ENCODE assay signal across 10 mouse cellular contexts in the genomic region with DNA sequence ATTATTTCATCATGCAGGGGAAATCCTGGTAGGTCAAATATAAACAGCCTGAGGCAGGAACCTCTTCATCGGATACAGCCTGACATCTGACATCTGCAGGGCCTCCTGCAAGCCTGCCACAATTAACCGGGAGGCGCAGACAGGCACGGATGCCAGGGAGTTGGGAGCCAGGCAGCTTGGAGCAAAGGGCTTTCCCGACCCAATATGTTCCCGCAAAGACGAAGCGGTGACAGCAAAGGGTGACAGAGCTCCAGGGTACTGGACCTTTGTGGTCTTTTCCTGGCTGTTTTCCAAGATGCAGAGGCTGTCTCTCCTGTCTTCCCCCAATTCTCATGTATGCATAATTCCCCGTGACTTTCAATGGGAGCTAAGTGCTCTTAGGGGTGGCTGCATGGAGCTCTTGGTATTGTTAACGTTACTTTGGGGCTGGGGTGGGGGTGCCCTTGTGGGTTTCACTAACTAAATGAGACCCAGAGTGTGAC. TPM values are rescaled to one million over a fixed set of nuclear protein-coding genes. Genes with fewer than 3 reads are reported as not detected.
DNase-seq lines count a peak whose midpoint lies in the region; ATAC-seq lines count a peak whose summit lies in the region.
"Had no signal": no experiment of that assay in that cellular context is flagged by ENCODE, and none has a peak within 500 bp of the region (broad histone marks: within the 10 kb centered on the region; RNA-seq: fewer than 3 reads in every experiment).

No protein-coding gene starts in this region.

- no peak for DNase-seq in lung, postnatal 10 days
- DNase-seq in embryonic facial prominence, embryonic 14.5 days (ENCODE audit: low spot score): no peak
- peak; percentile 32 for DNase-seq in retina, embryonic 14.5 days (ENCODE audit: low spot score)
- no peak for DNase-seq in cerebellum, adult 11-12 months
- no peak for DNase-seq in adipocyte (ENCODE audit: low spot score)
- DNase-seq: adrenal gland, adult 2 months; lung, adult 2 months had no signal

- no peak overlapping the region for H3K4me3 ChIP-seq in lung, embryonic 16.5 days (ENCODE audit: low read length)
- H3K4me3 ChIP-seq in embryonic facial prominence, embryonic 14.5 days (ENCODE audit: low read depth, low read length): no peak overlapping the region
- H3K4me3 ChIP-seq in hindbrain, embryonic 16.5 days (ENCODE audit: low read length): no peak overlapping the region
- H3K4me3 ChIP-seq: limb, embryonic 12.5 days had no signal

- no peak overlapping the region for H3K9ac ChIP-seq in lung, embryonic 16.5 days (ENCODE audit: low read length)
- no peak overlapping the region for H3K9ac ChIP-seq in embryonic facial prominence, embryonic 14.5 days (ENCODE audit: low read depth, low read length)
- H3K9ac ChIP-seq in hindbrain, embryonic 16.5 days (ENCODE audit: low read depth, low read length): no peak overlapping the region
- H3K9ac ChIP-seq: limb, embryonic 12.5 days had no signal

- H3K27me3 ChIP-seq in lung, embryonic 16.5 days (ENCODE audit: control insufficient read depth, insufficient read depth, low read depth, low read length): no peaks in the 10 kb centered on the region
- no peaks in the 10 kb centered on the region for H3K27me3 ChIP-seq in embryonic facial prominence, embryonic 14.5 days (replicated peaks; ENCODE audit: control insufficient read depth, insufficient read depth, low read length)
- H3K27me3 ChIP-seq in hindbrain, embryonic 16.5 days (replicated peaks; ENCODE audit: control insufficient read depth, insufficient read depth, low read length): no peaks in the 10 kb centered on the region

- no peak overlapping the region for H3K4me2 ChIP-seq in lung, embryonic 16.5 days (ENCODE audit: low read depth, low read length)
- no peak overlapping the region for H3K4me2 ChIP-seq in embryonic facial prominence, embryonic 14.5 days (ENCODE audit: low read depth, low read length)
- H3K4me2 ChIP-seq in hindbrain, embryonic 16.5 days (ENCODE audit: low read length): no peak overlapping the region
- H3K4me2 ChIP-seq: limb, embryonic 12.5 days had no signal

- 0 out of 2 replicates have a peak, but pooled peaks have one; percentile 28 for ATAC-seq in lung, embryonic 16.5 days (ENCODE audit: low read depth)
- ATAC-seq in embryonic facial prominence, embryonic 14.5 days (ENCODE audit: low read depth): 0 out of 2 replicates have a peak, but pooled peaks have one; percentile 9
- ATAC-seq in hindbrain, embryonic 16.5 days: peak; percentile 70

- no peaks in the 10 kb centered on the region for H3K36me3 ChIP-seq in lung, embryonic 16.5 days (ENCODE audit: control insufficient read depth, insufficient read depth, low read length)
- H3K36me3 ChIP-seq in embryonic facial prominence, embryonic 14.5 days (ENCODE audit: control insufficient read depth, insufficient read depth, low read length): no peaks in the 10 kb centered on the region
- no peaks in the 10 kb centered on the region for H3K36me3 ChIP-seq in hindbrain, embryonic 16.5 days (ENCODE audit: control insufficient read depth, insufficient read depth, low read length)
- H3K36me3 ChIP-seq: limb, embryonic 12.5 days had no signal

- no peaks in the 10 kb centered on the region for H3K9me3 ChIP-seq in lung, embryonic 16.5 days (ENCODE audit: control insufficient read depth, low read length)
- no peaks in the 10 kb centered on the region for H3K9me3 ChIP-seq in embryonic facial prominence, embryonic 14.5 days (ENCODE audit: control insufficient read depth, low read length)
- no peaks in the 10 kb centered on the region for H3K9me3 ChIP-seq in hindbrain, embryonic 16.5 days (ENCODE audit: control insufficient read depth, low read length)
- H3K9me3 ChIP-seq: limb, embryonic 12.5 days had no signal

- H3K27ac ChIP-seq in lung, embryonic 16.5 days (ENCODE audit: low read length): no peak overlapping the region
- no peak overlapping the region for H3K27ac ChIP-seq in embryonic facial prominence, embryonic 14.5 days (replicated peaks; ENCODE audit: low read depth, low read length)
- no peak overlapping the region for H3K27ac ChIP-seq in hindbrain, embryonic 16.5 days (ENCODE audit: low read depth, low read length)
- H3K27ac ChIP-seq: limb, embryonic 12.5 days had no signal

- no peaks in the 10 kb centered on the region for H3K4me1 ChIP-seq in lung, embryonic 16.5 days (replicated peaks; ENCODE audit: control insufficient read depth, insufficient read depth, low read length)
- H3K4me1 ChIP-seq in embryonic facial prominence, embryonic 14.5 days (ENCODE audit: control insufficient read depth, insufficient read depth, low read length): peaks cover 4% of the 10 kb centered on the region; the same call in 1 of the 2 replicates
- H3K4me1 ChIP-seq in hindbrain, embryonic 16.5 days (ENCODE audit: control insufficient read depth, insufficient read depth, low read depth, low read length): peaks cover 5% of the 10 kb centered on the region

- 24% methylated on average over 10 of the region's 10 CpGs for WGBS in lung, embryonic 16.5 days
- WGBS in embryonic facial prominence, embryonic 14.5 days: 7% methylated on average over 10 of the region's 10 CpGs
- WGBS in hindbrain, embryonic 16.5 days: 14% methylated on average over 10 of the region's 10 CpGs

RNA-seq across cellular contexts. Expression of a gene that starts 55.4 kb away (rescaled TPM):
- 0.09 and 0.11 TPM in 2 replicates for polyA plus RNA-seq in lung, embryonic 16.5 days (2015; fragmentation: Nextera tagmentation; extraction: Ambion mirVana)
- polyA plus RNA-seq in embryonic facial prominence, embryonic 14.5 days (2014; fragmentation: Nextera tagmentation; extraction: Ambion mirVana): 12.0 and 15.1 TPM in 2 replicates
- polyA plus RNA-seq in hindbrain, embryonic 16.5 days (2015; fragmentation: Nextera tagmentation; extraction: Ambion mirVana): 0.29 and 2.0 TPM in 2 replicates

Comparison
In these comparisons a context has a peak if more than half of its experiments do, and no peak if none do; other contexts are left out.
1. ATAC-seq: peak in every context shown above with its lines; median percentile 70 in hindbrain, embryonic 16.5 days; 28 in lung, embryonic 16.5 days; 9 in embryonic facial prominence, embryonic 14.5 days.